Mouse (Mus musculus): ENCODE measurements around the gene Acpp. TPM values are rescaled to one million over a fixed set of nuclear protein-coding genes. Genes with fewer than 3 reads are reported as not detected.

Gene Acpp
- polyA plus RNA-seq (2014; fragmentation: Illumina TruSeq; extraction: RNeasy Lipid Tissue Mini Kit (QIAGEN cat#74804); ENCODE audit: low read depth, low replicate concordance), result 7.8 TPM

DNA sequence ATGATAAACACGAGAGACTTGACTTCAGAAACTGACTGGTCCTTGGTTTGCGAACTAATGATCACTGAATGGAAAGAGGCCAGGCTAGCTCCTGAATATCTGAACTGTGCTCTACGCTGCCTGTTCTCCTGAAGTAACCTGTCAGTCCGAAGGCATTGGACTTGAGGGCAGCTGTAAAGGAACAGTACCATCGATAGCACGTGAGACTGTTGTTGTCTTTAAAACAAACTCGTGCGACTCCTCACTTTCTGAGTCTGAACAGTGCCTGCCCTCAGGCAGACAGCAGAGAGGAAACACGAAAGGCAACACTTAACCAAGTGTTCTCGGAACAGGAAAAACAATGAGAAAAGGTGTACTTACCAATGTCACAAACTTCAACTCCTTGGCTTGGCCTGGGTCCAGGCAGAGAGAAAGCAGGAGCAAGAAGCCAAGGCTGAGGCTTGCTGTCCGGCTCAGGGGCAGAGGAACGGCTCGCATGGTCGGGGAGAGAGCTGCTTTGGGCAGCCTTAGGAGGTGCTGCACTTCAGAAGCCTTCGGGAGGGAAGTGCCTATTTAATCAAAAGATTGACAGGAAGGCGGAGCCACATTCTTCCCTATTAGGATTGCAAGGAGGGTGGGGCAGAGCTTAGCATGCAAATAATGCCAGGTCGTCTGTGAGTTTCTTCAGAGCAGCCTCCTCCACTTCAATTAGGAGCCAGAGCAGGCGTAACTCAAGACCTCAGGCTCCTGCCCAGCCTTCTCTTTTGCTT lies at the start of gene Acpp:
Gene Acpp (minus strand): TSS at position 566 of the 749 bp plus-strand sequence.

DNA sequence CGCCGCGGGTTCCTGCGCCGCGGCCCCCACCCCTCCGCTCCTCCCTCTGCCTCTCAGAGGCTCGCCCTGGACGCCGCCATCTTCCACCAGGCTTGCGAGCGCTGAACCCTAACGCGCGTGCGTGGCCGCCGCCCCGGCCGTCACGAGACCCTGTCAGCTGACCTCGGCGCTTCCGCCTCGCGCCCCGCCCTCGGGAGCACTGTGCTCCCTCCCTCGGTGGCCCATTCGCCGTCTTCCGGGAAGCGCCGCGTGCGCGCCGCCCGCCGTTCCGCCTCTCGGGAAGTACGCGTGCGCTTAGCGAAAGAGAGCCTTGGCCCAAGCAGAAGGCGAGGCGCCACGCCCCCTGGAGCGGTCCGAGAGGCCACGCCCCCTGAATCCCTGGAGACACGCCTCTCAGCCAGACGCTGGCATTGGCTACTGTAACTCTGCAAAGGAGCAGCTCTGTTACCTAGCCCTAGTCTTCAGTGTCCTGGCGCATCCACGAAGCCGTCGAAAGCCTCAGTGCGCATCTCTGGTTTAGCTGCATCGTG lies 74.7 kb downstream of the Acpp start, which contains the start of gene Dnajc13:
Gene Dnajc13 (minus strand): TSS at position 108 of the 530 bp plus-strand sequence.

Other genes with a start within 250 kb of the Acpp start
- 0.57 TPM for gene Ackr4, start 210.8 kb downstream of the Acpp start, polyA plus RNA-seq (2014; fragmentation: Illumina TruSeq; extraction: RNeasy Lipid Tissue Mini Kit (QIAGEN cat#74804); ENCODE audit: low read depth, low replicate concordance)
- gene Dnajc13, start 74.8 kb downstream of the Acpp start, polyA plus RNA-seq (2014; fragmentation: Illumina TruSeq; extraction: RNeasy Lipid Tissue Mini Kit (QIAGEN cat#74804); ENCODE audit: low read depth, low replicate concordance), result 111 TPM
- gene Cpne4, start 209.5 kb upstream of the Acpp start, polyA plus RNA-seq (2014; fragmentation: Illumina TruSeq; extraction: RNeasy Lipid Tissue Mini Kit (QIAGEN cat#74804); ENCODE audit: low read depth, low replicate concordance), result 18.4 TPM

All from kidney, adult 10 weeks (tissue).